Comparison of ENCODE assay signal across 10 mouse cellular contexts in the genomic region with DNA sequence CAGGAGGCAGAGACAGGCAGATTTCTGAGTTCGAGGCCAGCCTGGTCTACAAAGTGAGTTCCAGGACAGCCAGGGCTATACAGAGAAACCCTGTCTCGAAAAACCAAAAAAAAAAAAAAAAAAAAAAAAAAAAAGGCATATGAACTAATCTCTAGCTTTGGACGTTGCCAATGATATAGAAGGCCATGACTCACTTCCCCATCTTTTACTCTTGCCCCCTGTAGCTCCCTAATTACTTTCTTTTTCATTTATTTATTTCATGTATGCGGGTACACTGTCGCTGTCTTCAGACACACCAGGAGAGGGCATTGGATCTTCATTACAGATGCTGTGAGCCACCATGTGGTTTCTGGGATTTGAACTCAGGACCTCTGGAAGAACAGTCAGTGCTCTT. TPM values are rescaled to one million over a fixed set of nuclear protein-coding genes. Genes with fewer than 3 reads are reported as not detected.
DNase-seq lines count a peak whose midpoint lies in the region; ATAC-seq and TF ChIP-seq lines count a peak whose summit lies in the region.
"Not testable (repeated sequence)": the region's sequence is repeated elsewhere in the genome, so short reads cannot be mapped to it uniquely, and the experiment has no call there.
"Had no signal": no experiment of that assay in that cellular context is flagged by ENCODE, and none has a peak within 500 bp of the region (broad histone marks: within the 10 kb centered on the region; RNA-seq: fewer than 3 reads in every experiment).

No protein-coding gene starts in this region.

- peaks cover 27% of the 10 kb centered on the region for H3K4me1 ChIP-seq in G1E (ENCODE audit: insufficient read depth, low read depth, low read length)
- H3K4me1 ChIP-seq in bone marrow, adult 2 months (ENCODE audit: control insufficient read depth, insufficient read depth, low read length); liver, postnatal 0 days (ENCODE audit: insufficient read depth): not testable (repeated sequence)
- H3K4me1 ChIP-seq in liver, embryonic 12.5 days, result peaks cover 17% of the 10 kb centered on the region
- H3K4me1 ChIP-seq in megakaryocyte, embryonic 14.5 days, result peaks cover 33% of the 10 kb centered on the region
- peaks cover 16% of the 10 kb centered on the region for H3K4me1 ChIP-seq in thymus, adult 2 months (replicated peaks; ENCODE audit: control insufficient read depth, insufficient read depth, low read length)

- not testable (repeated sequence) for ATAC-seq in G1E (ENCODE audit: extremely low read depth, insufficient number of reproducible peaks, low FRiP score, poor library complexity, severe bottlenecking); liver, embryonic 12.5 days; liver, postnatal 0 days
- ATAC-seq in granulocyte monocyte progenitor cell, adult 5-6 weeks (replicated peaks; ENCODE audit: poor library complexity, severe bottlenecking), result peak; percentile 64; the same call in 1 of the 2 replicates

- not testable (repeated sequence) for H3K9me3 ChIP-seq in G1E (replicated peaks); liver, embryonic 12.5 days (replicated peaks); liver, postnatal 0 days (ENCODE audit: low read length); megakaryocyte, embryonic 14.5 days

- H3K4me3 ChIP-seq in G1E (ENCODE audit: low read depth, low read length), result peak overlapping the region; percentile 74; the same call in 1 of the 2 replicates
- H3K4me3 ChIP-seq in bone marrow, adult 2 months (replicated peaks; ENCODE audit: control insufficient read depth, low read depth, low read length); liver, embryonic 12.5 days; liver, postnatal 0 days (ENCODE audit: low read depth, low read length): not testable (repeated sequence)
- H3K4me3 ChIP-seq in megakaryocyte, embryonic 14.5 days (replicated peaks), result peak overlapping the region; percentile 93
- peak overlapping the region; percentile 95 for H3K4me3 ChIP-seq in thymus, adult 2 months (ENCODE audit: control insufficient read depth, insufficient read depth, low read length)

- peak overlapping the region; percentile 97 for H3K27ac ChIP-seq in bone marrow, adult 2 months (ENCODE audit: control insufficient read depth, insufficient read depth, low read depth, low read length, poor library complexity)
- H3K27ac ChIP-seq in liver, embryonic 12.5 days, result not testable (repeated sequence)
- H3K27ac ChIP-seq in liver, postnatal 0 days (ENCODE audit: low read depth), result peak overlapping the region; percentile 81
- peak overlapping the region; percentile 99 for H3K27ac ChIP-seq in thymus, adult 2 months (ENCODE audit: control insufficient read depth, insufficient read depth, low read length)

- DNase-seq in A20 (ENCODE audit: low read depth, low spot score), result peak; percentile 24
- DNase-seq in G1E (ENCODE audit: low spot score); liver, postnatal 0 days; thymus, adult 2 months: not testable (repeated sequence)

- not testable (repeated sequence) for H3K27me3 ChIP-seq in G1E (ENCODE audit: insufficient read depth, low read length); liver, embryonic 12.5 days (replicated peaks); liver, postnatal 0 days (ENCODE audit: insufficient read depth, low read length); megakaryocyte, embryonic 14.5 days (replicated peaks); thymus, adult 2 months (ENCODE audit: control insufficient read depth, insufficient read depth, low read length)

- TF ChIP-seq POLR2A in bone marrow, adult 2 months (IDR thresholded peaks at IDR 0.05; ENCODE audit: borderline replicate concordance, control insufficient read depth, low read depth, low read length); thymus, adult 2 months (IDR thresholded peaks at IDR 0.05; ENCODE audit: control insufficient read depth, extremely low read depth, insufficient read depth, low read length, poor library complexity): not testable (repeated sequence)

- peaks cover 33% of the 10 kb centered on the region for H3K36me3 ChIP-seq in G1E (replicated peaks)
- not testable (repeated sequence) for H3K36me3 ChIP-seq in liver, embryonic 12.5 days; liver, postnatal 0 days (replicated peaks; ENCODE audit: insufficient read depth, low read length); thymus, adult 2 months (ENCODE audit: control insufficient read depth, insufficient read depth, low read length)
- H3K36me3 ChIP-seq in megakaryocyte, embryonic 14.5 days (replicated peaks; ENCODE audit: low read length), result peaks cover 31% of the 10 kb centered on the region

- H3K9ac ChIP-seq in liver, embryonic 12.5 days; liver, postnatal 0 days (replicated peaks): not testable (repeated sequence)

- not testable (repeated sequence) for TF ChIP-seq CTCF in G1E (IDR thresholded peaks at IDR 0.05; ENCODE audit: low read depth, low read length); bone marrow, adult 2 months (IDR thresholded peaks at IDR 0.05; ENCODE audit: control insufficient read depth, insufficient read depth, low read length); liver, postnatal 0 days (IDR thresholded peaks at IDR 0.05; ENCODE audit: low read depth); thymus, adult 2 months (IDR thresholded peaks at IDR 0.05; ENCODE audit: borderline replicate concordance, control insufficient read depth, extremely low read depth, insufficient read depth, low read length, poor library complexity)

- TF ChIP-seq EP300 in liver, postnatal 0 days (IDR thresholded peaks at IDR 0.05; ENCODE audit: low read depth), result not testable (repeated sequence)

- H3K4me2 ChIP-seq in liver, embryonic 12.5 days, result peak overlapping the region; percentile 61; the same call in 1 of the 2 replicates
- peak overlapping the region; percentile 58; the same call in 1 of the 2 replicates for H3K4me2 ChIP-seq in liver, postnatal 0 days (ENCODE audit: low read depth, low read length)

- 41% methylated on average over 5 of the region's 5 CpGs for WGBS in bone marrow, adult 2 months
- WGBS in liver, embryonic 12.5 days (ENCODE audit: insufficient replicate concordance), result 66% methylated on average over 4 of the region's 5 CpGs
- WGBS in liver, postnatal 0 days (ENCODE audit: insufficient replicate concordance), result 56% methylated on average over 4 of the region's 5 CpGs
- WGBS in thymus, adult 2 months, result 65% methylated on average over 4 of the region's 5 CpGs

RNA-seq across cellular contexts. Expression of a gene that starts 0.7 kb away (rescaled TPM):
- 86.1 and 101 TPM in 2 replicates for total RNA-seq in G1E (2014; fragmentation: Nextera tagmentation)
- total RNA-seq in G1E (2017), result 99.6 and 105 TPM in 2 replicates
- polyA plus RNA-seq in G1E (2012), result 198 and 247 TPM in 2 replicates
- polyA plus RNA-seq in bone marrow, adult 2 months (2011; ENCODE audit: insufficient read depth, insufficient read length, low replicate concordance, missing spikeins), result 10.1 and 32.0 TPM in 2 replicates
- 88.2 and 104 TPM in 2 replicates for total RNA-seq in granulocyte monocyte progenitor cell, adult 5-6 weeks (2014; fragmentation: Nextera tagmentation)
- total RNA-seq in granulocyte monocyte progenitor cell, adult 5-6 weeks (2017), result 82.0 and 114 TPM in 2 replicates
- 3.2 and 3.5 TPM in 2 replicates for polyA plus RNA-seq in liver, embryonic 12.5 days (2016; fragmentation: Nextera tagmentation; extraction: Ambion mirVana)
- polyA plus RNA-seq in liver, postnatal 0 days (2015; fragmentation: Nextera tagmentation; extraction: Ambion mirVana), result 2.4 and 2.9 TPM in 2 replicates
- polyA plus RNA-seq in megakaryocyte, embryonic 14.5 days (2012; ENCODE audit: insufficient read depth, low replicate concordance), result 450 and 808 TPM in 2 replicates
- polyA plus RNA-seq in thymus, adult 2 months (2012; rRNA removed), result 88.5 and 102 TPM in 2 replicates
- polyA plus RNA-seq: forebrain, embryonic 13.5 days; forebrain, embryonic 15.5 days had no signal

RNA-seq across cellular contexts. Expression of a gene that starts 16.4 kb away (rescaled TPM):
- 64.5 and 66.6 TPM in 2 replicates for total RNA-seq in G1E (2014; fragmentation: Nextera tagmentation)
- 69.7 and 70.5 TPM in 2 replicates for total RNA-seq in G1E (2017)
- polyA plus RNA-seq in G1E (2012), result 15.0 and 23.6 TPM in 2 replicates
- 27.4 and 30.7 TPM in 2 replicates for polyA plus RNA-seq in bone marrow, adult 2 months (2011; ENCODE audit: insufficient read depth, insufficient read length, low replicate concordance, missing spikeins)
- total RNA-seq in granulocyte monocyte progenitor cell, adult 5-6 weeks (2014; fragmentation: Nextera tagmentation), result 80.1 and 105 TPM in 2 replicates
- 79.8 and 82.4 TPM in 2 replicates for total RNA-seq in granulocyte monocyte progenitor cell, adult 5-6 weeks (2017)
- polyA plus RNA-seq in liver, embryonic 12.5 days (2016; fragmentation: Nextera tagmentation; extraction: Ambion mirVana), result 57.1 and 57.5 TPM in 2 replicates
- polyA plus RNA-seq in liver, postnatal 0 days (2015; fragmentation: Nextera tagmentation; extraction: Ambion mirVana), result 13.9 and 15.8 TPM in 2 replicates
- 0.99 and 3.9 TPM in 2 replicates for polyA plus RNA-seq in megakaryocyte, embryonic 14.5 days (2012; ENCODE audit: insufficient read depth, low replicate concordance)
- polyA plus RNA-seq in thymus, adult 2 months (2012; rRNA removed), result 69.4 and 74.6 TPM in 2 replicates

RNA-seq across cellular contexts. Expression of a gene that starts 41.7 kb away (rescaled TPM):
- 22.2 and 31.1 TPM in 2 replicates for total RNA-seq in G1E (2014; fragmentation: Nextera tagmentation)
- 24.6 and 27.6 TPM in 2 replicates for total RNA-seq in G1E (2017)
- 30.1 and 34.3 TPM in 2 replicates for polyA plus RNA-seq in G1E (2012)
- polyA plus RNA-seq in bone marrow, adult 2 months (2011; ENCODE audit: insufficient read depth, insufficient read length, low replicate concordance, missing spikeins), result 23.3 and 35.6 TPM in 2 replicates
- 25.6 and 30.5 TPM in 2 replicates for total RNA-seq in granulocyte monocyte progenitor cell, adult 5-6 weeks (2014; fragmentation: Nextera tagmentation)
- total RNA-seq in granulocyte monocyte progenitor cell, adult 5-6 weeks (2017), result 15.6 and 17.4 TPM in 2 replicates
- 9.4 and 9.9 TPM in 2 replicates for polyA plus RNA-seq in liver, embryonic 12.5 days (2016; fragmentation: Nextera tagmentation; extraction: Ambion mirVana)
- polyA plus RNA-seq in liver, postnatal 0 days (2015; fragmentation: Nextera tagmentation; extraction: Ambion mirVana), result 4.6 and 5.6 TPM in 2 replicates
- polyA plus RNA-seq in megakaryocyte, embryonic 14.5 days (2012; ENCODE audit: insufficient read depth, low replicate concordance), result 23.4 and 38.2 TPM in 2 replicates
- 128 and 141 TPM in 2 replicates for polyA plus RNA-seq in thymus, adult 2 months (2012; rRNA removed)

RNA-seq across cellular contexts. Expression of a gene that starts 54.7 kb away (rescaled TPM):
- total RNA-seq in G1E (2014; fragmentation: Nextera tagmentation), result 460 and 585 TPM in 2 replicates
- total RNA-seq in G1E (2017), result 1,150 and 1,311 TPM in 2 replicates
- 125 and 248 TPM in 2 replicates for polyA plus RNA-seq in G1E (2012)
- polyA plus RNA-seq in bone marrow, adult 2 months (2011; ENCODE audit: insufficient read depth, insufficient read length, low replicate concordance, missing spikeins), result 301 and 341 TPM in 2 replicates
- 877 and 914 TPM in 2 replicates for total RNA-seq in granulocyte monocyte progenitor cell, adult 5-6 weeks (2014; fragmentation: Nextera tagmentation)
- 1,015 and 1,242 TPM in 2 replicates for total RNA-seq in granulocyte monocyte progenitor cell, adult 5-6 weeks (2017)
- 351 and 363 TPM in 2 replicates for polyA plus RNA-seq in liver, embryonic 12.5 days (2016; fragmentation: Nextera tagmentation; extraction: Ambion mirVana)
- 413 and 415 TPM in 2 replicates for polyA plus RNA-seq in liver, postnatal 0 days (2015; fragmentation: Nextera tagmentation; extraction: Ambion mirVana)
- 3.2 and 96.3 TPM in 2 replicates for polyA plus RNA-seq in megakaryocyte, embryonic 14.5 days (2012; ENCODE audit: insufficient read depth, low replicate concordance)
- 220 and 225 TPM in 2 replicates for polyA plus RNA-seq in thymus, adult 2 months (2012; rRNA removed)
